Mouse (Mus musculus) fibroblast of lung, adult 2 months (primary cell): ENCODE data around the gene Sf1.

Source experiments
- DNase-seq: peaks from one replicate; pipeline ENCODE4 v3.0.0-alpha.2; 2011; ENCODE audit warnings: low read depth

The Sf1 gene

DNA sequence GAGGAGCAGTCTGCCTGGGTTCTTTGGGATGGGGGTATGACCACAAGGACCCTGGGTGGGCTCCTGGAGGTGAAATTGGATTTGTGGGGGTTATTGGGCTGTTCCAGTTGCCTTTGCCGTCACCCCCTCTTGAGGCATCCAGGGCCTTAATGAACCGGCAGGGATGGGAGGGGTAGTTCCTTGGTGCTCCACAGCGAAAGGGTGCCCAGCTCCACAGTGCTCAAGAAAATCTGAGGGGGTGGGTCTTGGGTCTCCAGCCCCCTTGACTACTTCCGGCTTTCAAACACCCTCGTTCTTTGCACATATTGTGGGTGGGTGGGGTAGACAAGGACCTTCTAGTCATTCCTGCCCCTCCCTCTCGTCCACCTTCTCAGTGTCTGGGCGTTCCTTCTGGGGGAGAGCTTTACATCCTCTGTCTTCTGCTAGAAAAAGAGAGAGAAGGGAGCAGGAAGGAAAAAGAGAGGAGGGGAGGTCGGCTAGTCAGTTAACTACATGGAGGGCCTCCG, 56.4 kb downstream of the Sf1 start:
- DNase-seq = no peak

DNA sequence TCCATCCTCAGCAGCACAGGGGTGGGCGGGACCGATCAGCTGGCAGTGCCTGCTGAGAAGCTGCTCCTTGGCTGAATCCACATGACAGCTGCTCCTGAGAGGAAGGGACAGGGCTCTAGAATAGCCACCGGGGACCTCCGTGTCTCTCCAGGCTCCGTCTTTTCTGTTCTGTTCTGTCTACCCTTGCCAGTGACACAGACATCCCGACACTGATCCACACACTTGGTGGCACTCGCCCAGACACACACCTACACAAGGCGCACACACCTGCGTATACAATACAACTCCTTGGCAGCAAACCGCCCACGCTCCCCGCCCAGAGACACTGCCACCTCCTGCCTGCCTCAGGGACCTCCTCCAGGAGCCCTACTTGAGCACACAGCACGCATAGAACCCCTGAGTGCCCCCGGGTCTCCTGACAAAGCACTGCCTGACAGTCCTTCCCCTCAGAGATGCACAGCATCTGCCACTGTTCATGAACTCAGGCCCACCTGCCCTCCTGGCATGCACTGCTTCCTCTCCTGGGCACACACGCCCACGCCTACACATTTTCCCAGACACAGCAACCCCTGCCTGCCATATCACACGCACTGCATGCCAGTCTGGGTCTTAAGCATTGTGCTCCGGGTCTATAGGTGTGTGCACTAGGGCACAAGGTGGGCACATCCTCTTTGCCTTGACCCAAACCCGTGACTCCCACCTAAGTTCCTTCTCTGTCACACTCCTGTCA, 57.2 kb downstream of the Sf1 start:
- no peak for DNase-seq

DNA sequence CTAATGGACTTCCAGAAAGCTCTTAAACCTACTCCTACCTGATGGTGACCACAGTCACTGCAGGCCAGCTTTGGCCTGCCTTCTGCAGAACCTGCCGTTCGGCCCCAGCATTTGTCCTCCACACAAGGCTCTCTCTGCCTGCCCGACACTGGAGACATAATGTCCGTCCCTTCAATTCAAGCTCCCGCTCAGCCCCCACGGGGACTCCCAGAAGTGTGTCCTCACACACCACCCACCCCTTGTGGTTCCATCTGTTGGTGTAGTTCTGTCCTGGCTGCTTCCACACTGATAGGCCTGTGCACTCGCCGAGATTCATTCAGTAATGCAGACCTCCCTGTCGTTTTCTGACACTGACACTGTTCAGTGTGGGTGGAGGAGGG, 57.7 kb downstream of the Sf1 start:
- DNase-seq = no peak

DNA sequence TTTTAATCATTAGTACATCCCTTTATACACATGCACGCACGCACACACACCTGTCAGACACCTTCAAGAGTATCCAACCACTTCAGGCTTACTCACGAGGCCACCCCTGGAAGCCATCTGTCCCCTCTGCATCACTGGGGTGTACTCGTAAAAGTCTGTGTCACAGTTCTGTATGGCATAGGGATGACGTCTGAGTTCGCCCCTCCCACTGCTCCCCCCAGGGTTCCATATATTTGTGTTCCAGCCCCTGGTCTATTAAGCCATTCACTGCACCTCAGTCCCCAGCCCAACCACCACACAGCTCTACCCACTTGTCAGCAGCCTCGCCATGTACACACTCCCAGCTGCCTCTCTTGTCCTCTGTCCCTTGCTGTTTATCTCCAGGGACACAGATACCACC, 58.5 kb downstream of the Sf1 start:
- no peak for DNase-seq

DNA sequence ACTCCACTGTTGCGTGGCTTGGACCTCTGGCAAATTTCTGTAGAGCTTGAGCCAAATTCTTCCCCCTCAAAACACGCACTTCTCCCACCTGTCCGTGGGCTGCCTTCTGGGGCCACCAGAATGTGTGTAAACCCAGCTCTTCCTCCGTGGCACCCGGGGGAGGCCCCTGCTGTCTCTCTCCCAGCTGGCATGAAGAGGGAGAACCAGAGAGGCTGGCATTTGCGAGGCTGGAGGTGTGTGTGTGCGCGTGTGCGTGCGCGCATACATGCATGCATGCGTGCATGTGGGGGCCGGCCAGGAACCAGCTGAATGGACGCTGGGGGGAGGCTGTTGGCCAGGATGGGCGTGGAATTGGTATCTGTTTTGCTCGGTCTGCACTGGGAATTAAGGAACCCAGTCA, 59.8 kb downstream of the Sf1 start:
- no peak for DNase-seq

DNA sequence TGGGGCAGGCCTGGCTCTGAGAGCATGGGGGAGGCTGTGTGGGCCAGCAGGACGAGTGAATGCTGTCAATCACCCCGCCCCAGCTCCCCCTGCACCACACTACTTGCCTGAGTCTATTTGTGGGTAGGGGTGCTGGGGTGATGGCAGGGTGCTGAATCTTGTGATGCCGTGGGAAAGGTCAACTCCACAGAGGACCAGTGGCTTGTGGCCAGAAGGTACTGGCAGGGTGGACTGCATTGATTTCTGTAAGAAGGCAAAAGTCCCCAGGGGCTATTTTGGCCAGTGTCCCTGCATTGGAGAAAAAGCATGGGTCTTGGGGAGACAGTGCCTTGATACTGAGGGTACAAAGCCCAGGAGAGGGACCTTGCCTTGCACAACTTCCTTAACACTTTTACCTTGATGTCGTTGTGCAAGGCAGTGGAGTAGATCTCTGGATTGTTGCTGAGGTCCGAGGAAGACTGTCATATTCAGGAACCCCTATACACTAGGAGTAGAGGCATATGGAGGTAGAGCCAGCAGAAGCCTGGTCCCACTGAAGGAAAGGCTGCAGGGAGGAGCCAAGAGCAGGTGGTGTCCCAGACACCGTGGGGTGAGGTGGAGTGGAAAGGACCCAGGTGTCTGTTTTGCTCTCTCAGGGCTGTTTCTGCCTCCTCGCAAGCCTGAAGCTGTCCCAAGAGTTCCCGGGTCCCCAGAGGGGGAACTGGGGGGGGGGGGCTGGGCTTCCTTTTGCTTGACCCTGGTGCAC, 60.8 kb downstream of the Sf1 start:
- DNase-seq = no peak

DNA sequence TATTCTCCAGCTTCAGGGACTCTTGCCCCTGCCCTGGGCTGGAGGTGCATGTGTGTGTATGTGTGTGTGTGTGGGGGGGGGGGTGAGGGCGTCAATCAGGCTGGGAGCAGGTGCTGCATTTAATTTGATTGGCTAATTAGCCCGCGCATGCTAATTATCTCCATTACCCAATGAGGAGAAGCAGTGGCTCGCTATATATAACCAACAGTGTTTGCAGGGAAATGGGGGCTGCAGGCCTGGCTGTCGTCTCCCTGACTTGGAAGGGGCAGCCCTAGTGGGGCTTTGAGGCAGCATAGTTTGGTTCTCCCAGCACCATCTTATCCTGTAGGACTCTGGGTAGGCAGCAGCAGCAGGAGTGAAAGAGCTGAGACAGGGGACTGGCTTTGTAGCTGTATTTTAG, 62.1 kb downstream of the Sf1 start:
- DNase-seq = no peak

DNA sequence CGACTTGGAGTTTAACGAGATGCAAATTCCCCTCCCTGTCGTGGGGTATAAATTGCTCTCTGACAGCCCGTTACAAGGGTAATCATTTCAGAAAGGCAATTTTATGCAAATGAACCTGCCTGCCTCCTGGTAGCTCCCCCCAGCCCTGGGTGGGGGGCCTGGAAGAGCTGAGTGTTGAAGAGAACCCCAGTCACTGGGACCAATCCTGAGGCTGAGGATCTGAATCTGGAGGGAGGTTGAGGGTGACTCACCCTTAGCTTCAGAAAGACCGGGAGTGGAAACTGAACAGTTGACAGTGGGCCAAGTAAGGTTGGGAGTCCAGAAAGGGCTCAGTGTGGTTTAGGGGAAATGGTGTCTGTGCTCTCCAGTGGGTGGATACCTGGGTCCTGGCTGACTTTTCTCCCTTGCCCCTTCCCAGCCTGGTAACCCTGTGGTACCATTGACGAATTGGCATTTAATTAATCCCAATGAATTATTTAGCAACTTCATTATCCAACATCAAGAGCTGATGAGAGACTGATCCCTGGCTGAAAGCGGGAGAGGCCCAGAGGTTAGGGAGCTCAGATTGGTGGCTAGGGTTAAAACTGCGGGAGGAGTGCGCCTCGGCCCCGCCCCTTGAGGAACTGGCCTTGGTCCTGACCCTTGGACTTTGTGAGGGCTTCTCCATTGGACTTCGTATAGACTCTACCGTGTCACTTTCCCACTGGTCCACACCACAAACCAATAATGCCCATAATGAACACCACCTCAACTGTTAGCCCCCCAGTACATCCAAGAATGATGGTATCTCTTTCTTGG, 63.4 kb downstream of the Sf1 start:
- peak; percentile 6 for DNase-seq
